Mouse (Mus musculus): ENCODE results near the gene Galnt3. TPM values are rescaled to one million over a fixed set of nuclear protein-coding genes. Genes with fewer than 3 reads are reported as not detected.

Galnt3 gene
- polyA plus RNA-seq, 1 experiment from 2014 or later, result 0.35 TPM

DNA sequence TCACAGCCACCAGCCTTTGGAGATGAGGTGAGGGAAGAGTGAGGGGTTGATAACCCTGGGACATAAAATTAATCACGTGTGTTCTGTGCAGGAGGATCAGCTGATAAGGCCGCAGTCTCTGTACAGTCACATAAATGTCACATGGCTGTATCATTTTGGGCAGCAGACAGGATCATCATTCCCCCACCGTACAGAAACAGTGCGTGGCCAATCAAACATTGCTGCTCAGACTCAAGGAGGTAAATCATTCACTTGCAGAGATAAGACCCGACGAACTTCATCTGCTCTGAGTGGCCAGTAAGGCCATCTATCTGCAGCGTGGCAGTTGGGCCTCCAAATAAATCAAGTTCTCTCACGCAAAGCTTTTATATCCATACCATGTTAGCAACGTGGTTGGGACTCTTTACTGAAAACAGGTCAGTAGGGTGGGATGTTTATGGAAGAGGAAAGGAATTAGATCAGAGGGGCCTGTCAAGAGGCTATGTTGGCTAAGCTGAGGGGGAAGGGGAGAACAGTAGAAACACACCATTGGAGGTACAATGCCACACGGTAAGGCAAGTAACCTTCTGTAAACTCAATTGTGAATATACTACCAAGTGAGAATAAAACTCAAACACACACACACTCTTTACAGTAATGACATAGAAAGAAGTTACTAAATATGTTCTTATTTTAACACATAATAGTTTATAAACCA lies 20.9 kb downstream of the Galnt3 start:
- H3K36me3 ChIP-seq (replicated peaks), result no peaks in the 10 kb centered on the region
- H3K27me3 ChIP-seq, result no peaks in the 10 kb centered on the region
- H3K9me3 ChIP-seq (replicated peaks), result no peaks in the 10 kb centered on the region
- no peak overlapping the region for H3K4me3 ChIP-seq (replicated peaks)
- H3K27ac ChIP-seq (replicated peaks), result no peak overlapping the region
- no peak overlapping the region for H3K9ac ChIP-seq
- H3K4me1 ChIP-seq (replicated peaks), result no peaks in the 10 kb centered on the region
- 57% methylated on average over 10 of the region's 10 CpGs for WGBS (ENCODE audit: insufficient replicate concordance)
- no peak overlapping the region for H3K4me2 ChIP-seq
- no peak for ATAC-seq (ENCODE audit: insufficient read depth)

DNA sequence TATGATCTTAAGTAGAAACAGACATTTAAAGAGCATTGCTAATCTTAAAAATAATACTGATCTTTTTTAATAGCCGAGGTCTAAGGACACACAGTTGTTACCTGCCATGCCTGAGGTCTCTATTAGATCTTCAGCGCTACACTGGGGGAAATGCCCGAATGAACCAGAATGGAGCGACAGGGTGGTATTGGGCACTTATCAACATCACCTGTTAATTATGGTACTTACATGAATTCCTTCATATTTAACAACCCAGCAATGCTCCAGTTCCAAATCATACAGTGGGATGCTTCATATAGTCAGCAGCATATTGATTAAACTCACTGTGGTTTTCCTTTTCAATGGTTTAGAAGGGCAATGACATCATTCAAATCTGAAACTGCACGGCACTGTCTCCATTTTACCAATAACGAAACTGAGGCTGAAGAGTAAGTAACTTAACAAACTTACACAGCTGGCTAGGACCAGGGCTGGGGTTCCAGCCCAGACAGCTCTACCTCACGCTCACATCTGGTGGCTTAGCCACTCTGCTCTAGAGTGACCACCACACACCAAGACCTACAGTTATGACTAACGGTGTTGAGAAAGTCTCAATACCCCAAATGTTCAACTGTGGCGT lies 23.0 kb downstream of the Galnt3 start:
- ATAC-seq (ENCODE audit: insufficient read depth), result no peak
- Histone ChIP-seq H3K27me3 (no peaks in the 10 kb centered on the region), H3K4me2 (no peak overlapping the region), H3K27ac (replicated peaks) (no peak overlapping the region), H3K9me3 (replicated peaks) (no peaks in the 10 kb centered on the region), H3K4me1 (replicated peaks) (no peaks in the 10 kb centered on the region), H3K36me3 (replicated peaks) (no peaks in the 10 kb centered on the region), H3K9ac (no peak overlapping the region), H3K4me3 (replicated peaks) (no peak overlapping the region)
- 76% methylated on average over 9 of the region's 9 CpGs for WGBS (ENCODE audit: insufficient replicate concordance)

DNA sequence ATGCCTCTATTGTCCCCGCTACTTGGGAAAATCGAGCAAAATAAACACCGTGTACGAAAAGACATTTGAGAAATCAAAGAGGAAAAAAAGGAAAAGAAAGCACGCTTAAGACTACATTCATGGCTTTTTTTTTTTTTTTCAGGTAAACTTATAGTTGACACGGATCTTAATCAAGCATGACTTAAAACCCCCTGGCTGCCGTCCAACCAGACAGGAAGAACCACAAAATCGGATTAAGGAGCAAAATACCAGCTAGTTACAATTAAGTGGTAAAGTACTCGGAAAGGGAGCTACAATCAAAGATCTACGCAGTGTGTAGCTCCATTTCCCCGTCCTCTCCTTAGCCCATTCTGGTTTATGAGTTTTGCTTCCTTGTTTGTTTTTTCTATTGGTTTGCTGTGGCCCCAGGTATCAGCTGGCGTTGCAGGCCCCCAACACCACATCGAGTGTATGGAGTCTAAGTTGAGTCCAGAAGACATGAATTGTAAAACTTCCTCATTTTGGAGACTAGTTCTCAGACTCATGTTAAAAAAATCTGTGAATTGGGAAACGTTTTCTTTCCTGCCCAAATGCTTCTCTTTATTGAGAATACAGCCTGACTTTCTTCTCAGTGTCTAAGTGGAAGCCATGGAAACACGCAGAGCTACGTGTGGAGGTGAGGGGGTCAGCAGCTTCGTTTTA lies 24.0 kb downstream of the Galnt3 start:
- no peak for ATAC-seq (ENCODE audit: insufficient read depth)
- Histone ChIP-seq H3K4me1 (replicated peaks) (no peaks in the 10 kb centered on the region), H3K9me3 (replicated peaks) (no peaks in the 10 kb centered on the region), H3K4me2 (no peak overlapping the region), H3K4me3 (replicated peaks) (no peak overlapping the region), H3K27ac (replicated peaks) (no peak overlapping the region), H3K36me3 (replicated peaks) (no peaks in the 10 kb centered on the region), H3K27me3 (no peaks in the 10 kb centered on the region), H3K9ac (no peak overlapping the region)
- WGBS (ENCODE audit: insufficient replicate concordance), result 58% methylated on average over 17 of the region's 17 CpGs

DNA sequence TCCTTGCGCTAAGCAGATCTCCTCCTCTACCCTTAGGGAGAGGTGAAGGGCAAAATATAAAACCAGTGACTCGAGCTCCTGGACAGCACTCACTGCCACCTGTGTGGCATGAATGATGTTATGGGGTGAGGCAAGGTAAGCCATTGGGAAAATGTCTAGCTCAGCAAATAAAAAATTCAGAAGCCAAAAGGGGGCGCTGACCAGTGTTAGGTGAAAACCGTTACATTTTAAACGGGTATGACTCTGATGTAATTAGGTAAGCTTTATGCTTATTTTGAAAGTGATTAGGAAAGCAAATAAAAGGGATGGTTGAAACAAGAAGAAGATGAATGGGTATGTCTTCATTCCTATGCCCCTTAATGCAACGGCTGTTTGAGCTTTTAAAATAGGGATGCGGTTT lies 24.6 kb downstream of the Galnt3 start:
- H3K4me1 ChIP-seq (replicated peaks), result no peaks in the 10 kb centered on the region
- no peaks in the 10 kb centered on the region for H3K36me3 ChIP-seq (replicated peaks)
- H3K4me2 ChIP-seq, result no peak overlapping the region
- 78% methylated on average over 7 of the region's 7 CpGs for WGBS (ENCODE audit: insufficient replicate concordance)
- H3K27me3 ChIP-seq, result no peaks in the 10 kb centered on the region
- no peak overlapping the region for H3K4me3 ChIP-seq (replicated peaks)
- H3K9me3 ChIP-seq (replicated peaks), result no peaks in the 10 kb centered on the region
- no peak overlapping the region for H3K9ac ChIP-seq
- ATAC-seq (ENCODE audit: insufficient read depth), result no peak
- no peak overlapping the region for H3K27ac ChIP-seq (replicated peaks)

DNA sequence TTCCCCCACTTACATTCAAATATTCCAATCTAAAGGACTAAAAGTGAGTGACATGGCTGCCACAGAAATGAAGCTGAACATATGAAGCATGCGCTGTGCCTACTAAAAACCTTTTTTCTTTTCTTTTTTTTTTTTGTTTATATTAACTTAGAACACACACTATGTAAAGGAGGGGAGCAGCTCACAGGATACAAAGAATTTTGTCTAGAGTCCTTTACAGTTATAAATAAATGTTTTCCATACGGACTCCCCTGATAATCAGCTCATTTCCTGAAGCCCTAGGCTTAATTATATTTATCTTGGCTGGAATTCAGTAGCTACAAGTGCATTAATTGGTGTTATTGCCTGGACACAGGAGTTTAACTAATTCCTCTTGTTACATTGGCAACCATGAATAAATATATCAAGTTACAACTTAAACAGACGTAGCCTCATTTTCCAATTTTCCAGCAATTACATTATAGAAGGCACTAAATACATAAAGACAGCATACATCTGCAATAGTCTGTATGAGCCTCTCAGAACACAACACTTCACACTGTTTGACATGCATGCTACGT lies 30.1 kb downstream of the Galnt3 start:
- Histone ChIP-seq H3K9ac (no peak overlapping the region), H3K27me3 (no peaks in the 10 kb centered on the region), H3K36me3 (replicated peaks) (no peaks in the 10 kb centered on the region), H3K9me3 (replicated peaks) (no peaks in the 10 kb centered on the region), H3K4me3 (replicated peaks) (no peak overlapping the region), H3K27ac (replicated peaks) (no peak overlapping the region), H3K4me1 (replicated peaks) (no peaks in the 10 kb centered on the region), H3K4me2 (no peak overlapping the region)
- WGBS (ENCODE audit: insufficient replicate concordance), result 65% methylated on average over 4 of the region's 4 CpGs
- ATAC-seq (ENCODE audit: insufficient read depth), result no peak

DNA sequence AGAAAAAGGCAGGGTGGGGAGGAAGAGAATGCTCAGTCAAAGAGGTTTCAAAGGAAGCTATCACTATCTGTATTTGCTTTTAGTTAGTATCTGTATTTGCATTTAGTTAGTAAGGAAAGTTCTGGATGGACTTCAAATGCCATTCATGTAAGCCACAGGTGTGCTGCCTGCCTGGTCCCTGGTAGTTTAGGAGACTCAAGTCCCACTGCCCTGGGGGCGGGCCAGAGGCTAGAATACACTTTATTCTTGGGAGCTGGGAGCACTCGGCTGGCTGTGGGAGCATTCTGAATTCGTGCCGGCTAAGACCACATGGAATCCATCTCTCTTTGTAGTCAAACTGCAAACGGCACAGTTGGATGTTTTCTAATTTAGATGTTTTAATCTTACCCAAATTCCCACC lies 33.5 kb downstream of the Galnt3 start:
- no peak overlapping the region for H3K9ac ChIP-seq
- no peak overlapping the region for H3K4me3 ChIP-seq (replicated peaks)
- ATAC-seq (ENCODE audit: insufficient read depth), result no peak
- H3K27me3 ChIP-seq, result no peaks in the 10 kb centered on the region
- no peak overlapping the region for H3K27ac ChIP-seq (replicated peaks)
- no peak overlapping the region for H3K4me2 ChIP-seq
- WGBS (ENCODE audit: insufficient replicate concordance), result 55% methylated on average over 5 of the region's 5 CpGs
- H3K9me3 ChIP-seq (replicated peaks), result no peaks in the 10 kb centered on the region
- H3K36me3 ChIP-seq (replicated peaks), result no peaks in the 10 kb centered on the region
- H3K4me1 ChIP-seq (replicated peaks), result no peaks in the 10 kb centered on the region

DNA sequence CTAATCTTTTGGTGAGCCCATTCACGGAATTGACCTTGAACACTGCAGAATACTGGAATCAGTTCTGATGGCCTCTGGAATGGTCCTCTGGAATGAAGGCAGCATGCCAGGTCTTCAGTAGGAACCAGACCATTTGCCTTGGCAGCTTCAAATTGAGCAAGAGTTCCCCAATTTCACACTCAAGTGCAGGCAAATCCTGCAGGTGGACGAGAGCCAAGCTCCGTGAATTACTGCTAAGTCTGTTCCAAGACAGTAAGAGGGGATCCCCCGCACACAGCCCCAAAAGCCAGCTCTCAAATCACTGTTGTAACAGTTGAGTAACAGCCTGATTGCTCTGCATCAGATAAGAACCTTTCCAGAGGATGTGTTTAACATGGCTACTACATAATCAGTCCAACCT lies 42.9 kb downstream of the Galnt3 start:
- 59% methylated on average over 4 of the region's 4 CpGs for WGBS (ENCODE audit: insufficient replicate concordance)
- no peak for ATAC-seq (ENCODE audit: insufficient read depth)
- H3K4me3 ChIP-seq (replicated peaks), result no peak overlapping the region
- no peaks in the 10 kb centered on the region for H3K9me3 ChIP-seq (replicated peaks)
- H3K27ac ChIP-seq (replicated peaks), result no peak overlapping the region
- H3K27me3 ChIP-seq, result no peaks in the 10 kb centered on the region
- no peak overlapping the region for H3K4me2 ChIP-seq
- H3K4me1 ChIP-seq (replicated peaks), result no peaks in the 10 kb centered on the region
- no peaks in the 10 kb centered on the region for H3K36me3 ChIP-seq (replicated peaks)
- H3K9ac ChIP-seq, result no peak overlapping the region

DNA sequence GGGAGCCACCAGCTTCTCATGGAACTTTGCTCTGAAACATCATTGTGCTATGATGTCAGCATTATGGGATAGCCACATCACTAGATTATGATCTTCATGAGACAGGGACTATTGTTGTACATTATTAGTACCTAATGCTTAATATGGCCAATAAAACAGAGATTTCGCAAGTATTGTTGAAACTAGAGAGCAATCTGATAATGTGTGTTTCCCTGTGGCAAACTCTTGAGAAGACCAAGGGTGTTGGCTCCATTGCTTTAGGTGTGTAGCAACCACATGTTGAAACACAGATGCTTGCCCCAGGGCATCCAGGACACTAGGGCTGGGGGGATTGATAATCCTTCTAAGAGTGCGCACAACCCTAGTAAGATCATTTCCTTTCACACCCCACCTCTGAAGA lies 44.1 kb downstream of the Galnt3 start:
- Histone ChIP-seq H3K27ac (replicated peaks) (no peak overlapping the region), H3K36me3 (replicated peaks) (no peaks in the 10 kb centered on the region), H3K4me3 (replicated peaks) (no peak overlapping the region), H3K4me1 (replicated peaks) (no peaks in the 10 kb centered on the region), H3K27me3 (no peaks in the 10 kb centered on the region), H3K4me2 (no peak overlapping the region), H3K9ac (no peak overlapping the region), H3K9me3 (replicated peaks) (no peaks in the 10 kb centered on the region)
- ATAC-seq (ENCODE audit: insufficient read depth), result no peak
- 65% methylated on average over 2 of the region's 2 CpGs for WGBS (ENCODE audit: insufficient replicate concordance)

DNA sequence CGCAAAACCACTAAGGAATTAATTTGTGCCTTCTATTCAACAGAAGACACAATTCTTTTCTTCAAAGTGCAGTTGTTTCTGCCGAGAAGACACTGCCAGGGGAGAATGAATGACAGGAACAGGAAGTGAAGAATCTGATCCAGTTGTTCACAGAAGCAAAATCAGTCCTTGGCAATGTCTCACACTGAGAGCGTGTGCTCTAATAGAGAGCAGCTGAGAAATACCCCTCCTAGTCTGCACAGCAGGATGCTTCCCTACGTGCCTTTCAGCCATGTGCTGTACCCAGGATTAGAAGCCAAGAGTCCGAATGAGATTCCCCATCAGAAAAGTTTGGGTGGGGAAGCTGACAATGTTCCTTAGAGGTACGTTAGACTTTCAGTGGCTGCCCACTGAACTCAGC lies 55.3 kb downstream of the Galnt3 start:
- H3K9me3 ChIP-seq (replicated peaks), result no peaks in the 10 kb centered on the region
- no peak overlapping the region for H3K9ac ChIP-seq
- no peak overlapping the region for H3K4me3 ChIP-seq (replicated peaks)
- H3K4me1 ChIP-seq (replicated peaks), result no peaks in the 10 kb centered on the region
- H3K4me2 ChIP-seq, result no peak overlapping the region
- 39% methylated on average over 6 of the region's 6 CpGs for WGBS (ENCODE audit: insufficient replicate concordance)
- no peaks in the 10 kb centered on the region for H3K27me3 ChIP-seq
- ATAC-seq (ENCODE audit: insufficient read depth), result no peak
- H3K36me3 ChIP-seq (replicated peaks), result no peaks in the 10 kb centered on the region
- H3K27ac ChIP-seq (replicated peaks), result no peak overlapping the region

DNA sequence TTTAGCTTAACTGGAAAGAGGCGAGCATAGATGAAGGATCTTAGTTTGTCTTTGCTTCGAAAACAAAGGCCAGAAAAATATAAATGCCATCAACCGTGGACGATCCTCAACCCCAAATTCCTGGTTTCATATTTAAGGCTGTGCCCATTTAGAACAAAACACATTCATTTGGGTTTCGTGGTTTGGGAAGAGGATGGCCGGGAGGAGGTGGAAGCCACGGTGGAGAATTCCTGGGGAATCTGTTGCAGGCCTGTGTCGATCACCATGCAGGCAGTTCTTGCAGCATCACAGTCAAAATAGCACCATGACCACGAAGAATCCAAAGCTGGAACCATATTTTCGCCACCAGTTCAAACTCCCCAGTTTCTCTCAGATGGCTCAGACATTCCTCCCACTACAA lies 61.5 kb downstream of the Galnt3 start:
- Histone ChIP-seq H3K27ac (replicated peaks) (no peak overlapping the region), H3K27me3 (no peaks in the 10 kb centered on the region), H3K4me3 (replicated peaks) (no peak overlapping the region), H3K9ac (no peak overlapping the region), H3K4me2 (no peak overlapping the region), H3K4me1 (replicated peaks) (no peaks in the 10 kb centered on the region), H3K9me3 (replicated peaks) (no peaks in the 10 kb centered on the region), H3K36me3 (replicated peaks) (no peaks in the 10 kb centered on the region)
- 56% methylated on average over 10 of the region's 10 CpGs for WGBS (ENCODE audit: insufficient replicate concordance)
- no peak for ATAC-seq (ENCODE audit: insufficient read depth)

DNA sequence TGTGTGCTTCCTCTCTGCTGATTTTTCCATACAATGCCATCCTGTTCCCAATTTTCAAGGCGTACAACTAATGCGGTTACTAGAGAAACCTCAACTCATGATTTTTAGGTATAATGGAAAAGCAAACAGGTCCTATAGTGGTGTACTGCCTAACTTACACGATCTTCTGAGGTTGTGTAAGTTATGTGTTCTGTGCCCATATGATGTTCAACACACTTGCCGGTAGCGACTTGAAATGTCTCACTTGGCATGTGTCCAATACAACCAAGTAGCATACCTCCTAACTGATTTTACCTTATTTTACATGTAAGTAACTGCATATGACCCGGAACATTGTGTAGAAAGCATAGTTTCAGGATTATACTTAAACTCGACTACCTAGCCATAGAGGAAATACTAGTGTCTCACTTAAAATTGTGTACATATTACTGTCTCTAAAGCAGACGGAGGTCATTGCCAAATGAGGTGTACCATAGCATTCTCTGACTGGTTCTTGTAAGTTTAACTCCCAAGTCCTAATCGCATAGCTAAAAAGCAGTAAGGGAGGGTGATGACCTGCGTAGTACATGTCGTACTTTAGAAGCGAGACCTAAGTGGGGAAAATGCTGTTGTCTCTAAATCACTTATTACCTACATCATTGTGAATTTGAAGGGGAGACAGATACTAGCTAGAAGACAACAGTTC lies 80.2 kb downstream of the Galnt3 start:
- no peaks in the 10 kb centered on the region for H3K4me1 ChIP-seq (replicated peaks)
- H3K27me3 ChIP-seq, result no peaks in the 10 kb centered on the region
- WGBS (ENCODE audit: insufficient replicate concordance), result 82% methylated on average over 12 of the region's 12 CpGs
- H3K9me3 ChIP-seq (replicated peaks), result peaks cover 12% of the 10 kb centered on the region
- H3K27ac ChIP-seq (replicated peaks), result no peak overlapping the region
- no peaks in the 10 kb centered on the region for H3K36me3 ChIP-seq (replicated peaks)
- no peak overlapping the region for H3K4me2 ChIP-seq
- H3K9ac ChIP-seq, result no peak overlapping the region
- H3K4me3 ChIP-seq (replicated peaks), result no peak overlapping the region
- no peak for ATAC-seq (ENCODE audit: insufficient read depth)

All from liver, embryonic 15.5 days (tissue).